Mouse (Mus musculus): ENCODE data around the gene Tm6sf1. TPM values are rescaled to one million over a fixed set of nuclear protein-coding genes. Genes with fewer than 3 reads are reported as not detected.

Gene Tm6sf1
- polyA plus RNA-seq, 1 experiment, result 39.2 TPM

DNA sequence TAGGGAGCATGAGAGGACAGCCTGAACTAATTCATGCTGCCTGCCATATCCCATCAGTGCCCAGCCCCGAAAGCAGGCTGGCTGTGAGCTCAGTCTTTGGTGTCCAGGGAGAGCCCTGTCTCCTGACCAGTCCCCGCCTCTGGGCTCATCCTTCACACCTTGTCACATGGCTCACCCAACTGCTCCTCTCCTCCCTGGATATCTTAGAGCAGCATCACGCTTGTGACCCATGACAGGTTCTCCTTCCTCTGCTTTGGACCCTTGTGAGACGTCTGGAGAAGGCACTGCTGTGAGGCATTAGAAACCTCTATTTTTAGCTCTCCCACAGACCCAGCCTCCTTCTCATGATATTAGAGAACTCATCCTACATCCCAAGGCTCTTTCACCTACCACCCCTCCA, 3.1 kb downstream of the Tm6sf1 start:
- TF ChIP-seq CTCF (IDR thresholded peaks at IDR 0.05; ENCODE audit: borderline replicate concordance, insufficient read depth, low read depth, low read length) (no peak), POLR2A (IDR thresholded peaks at IDR 0.05; ENCODE audit: borderline replicate concordance, insufficient read depth, low read length) (no peak)
- H3K27me3 ChIP-seq (ENCODE audit: control insufficient read depth, insufficient read depth, low read length), result peaks cover 2% of the 10 kb centered on the region; the same call in 1 of the 2 replicates
- no peak overlapping the region for H3K27ac ChIP-seq (ENCODE audit: insufficient read depth, low read length)
- no peak overlapping the region for H3K4me3 ChIP-seq (replicated peaks; ENCODE audit: insufficient read depth, low read depth, low read length)
- H3K4me1 ChIP-seq (ENCODE audit: control insufficient read depth, insufficient read depth, low read length), result no peaks in the 10 kb centered on the region; the same call in 1 of the 2 replicates
- WGBS, result 83% methylated on average over 4 of the region's 4 CpGs
- no peak for DNase-seq

DNA sequence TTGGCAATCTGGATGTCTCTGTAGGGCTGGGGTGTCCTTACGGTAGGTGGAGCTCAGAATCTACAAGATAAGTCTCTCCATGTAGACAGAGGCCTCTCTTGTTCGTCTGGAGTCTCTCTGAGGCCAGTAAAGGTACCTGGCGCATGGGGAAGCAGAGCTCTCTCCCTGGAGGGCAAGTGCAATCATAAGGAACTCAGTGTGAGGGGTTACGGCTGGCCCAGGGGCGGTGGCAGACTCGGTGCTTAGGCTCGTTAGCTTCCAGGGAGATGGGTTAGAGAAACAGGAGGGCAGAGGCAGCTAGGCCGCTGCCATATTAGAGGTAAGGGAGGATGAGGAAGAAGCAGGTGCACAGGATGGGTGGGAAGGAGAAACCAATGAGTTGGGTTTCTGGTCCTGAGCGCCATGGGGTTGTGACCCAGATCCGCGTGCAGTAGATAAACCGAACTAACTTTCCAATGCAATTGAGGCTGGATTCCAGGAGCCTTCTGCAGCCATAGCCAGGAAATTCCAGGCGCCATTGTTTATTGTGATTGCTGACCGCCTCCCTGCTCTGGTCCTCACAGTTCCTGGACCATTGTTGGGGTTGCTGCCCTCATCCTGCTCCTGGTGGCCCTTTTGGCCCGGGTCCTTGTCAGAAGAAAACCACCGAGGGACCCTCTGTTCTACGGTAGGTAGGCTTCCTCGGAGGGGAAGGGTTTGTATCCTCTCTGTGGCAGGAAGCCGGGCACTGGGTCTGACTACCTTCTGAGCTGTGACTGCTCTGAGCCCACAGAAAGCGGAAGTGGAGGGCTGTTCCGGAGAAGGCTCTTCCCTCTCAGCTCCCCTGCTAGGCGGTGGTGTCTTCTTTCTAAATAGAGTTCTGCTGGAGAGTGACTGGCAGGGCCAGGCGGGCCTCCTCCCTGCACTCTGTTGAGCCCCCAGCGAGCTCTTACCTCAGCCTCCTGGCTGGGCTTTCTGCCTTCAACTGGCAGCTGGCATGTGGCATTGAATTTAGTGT, 4.1 kb downstream of the Tm6sf1 start:
- Histone ChIP-seq H3K4me3 (replicated peaks; ENCODE audit: insufficient read depth, low read depth, low read length) (no peak overlapping the region), H3K27me3 (ENCODE audit: control insufficient read depth, insufficient read depth, low read length) (peaks cover 2% of the 10 kb centered on the region; the same call in 1 of the 2 replicates), H3K27ac (ENCODE audit: insufficient read depth, low read length) (no peak overlapping the region), H3K4me1 (ENCODE audit: control insufficient read depth, insufficient read depth, low read length) (no peaks in the 10 kb centered on the region; the same call in 1 of the 2 replicates)
- WGBS, result 82% methylated on average over 24 of the region's 24 CpGs
- no peak for DNase-seq
- TF ChIP-seq CTCF (IDR thresholded peaks at IDR 0.05; ENCODE audit: borderline replicate concordance, insufficient read depth, low read depth, low read length), result no peak
- no peak for TF ChIP-seq POLR2A (IDR thresholded peaks at IDR 0.05; ENCODE audit: borderline replicate concordance, insufficient read depth, low read length)

DNA sequence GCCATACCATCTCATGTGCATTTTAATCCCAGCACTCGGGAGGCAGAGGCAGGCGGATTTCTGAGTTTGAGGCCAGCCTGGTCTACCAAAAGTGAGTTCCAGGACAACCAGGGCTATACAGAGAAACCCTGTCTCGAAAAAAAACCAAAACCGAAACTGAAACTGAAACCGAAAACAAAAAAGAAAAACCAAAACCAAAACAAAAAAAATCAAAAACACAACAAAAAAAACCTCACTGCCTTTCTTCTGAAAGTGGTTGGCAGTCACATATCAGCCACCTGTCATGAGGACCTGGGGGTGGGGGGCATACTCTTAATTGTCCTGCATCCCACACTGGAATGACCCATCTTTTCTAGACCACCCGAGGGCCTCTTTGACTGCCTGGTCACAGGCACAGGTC, 5.8 kb downstream of the Tm6sf1 start:
- H3K4me1 ChIP-seq (ENCODE audit: control insufficient read depth, insufficient read depth, low read length), result peaks cover 10% of the 10 kb centered on the region
- H3K27ac ChIP-seq (ENCODE audit: insufficient read depth, low read length), result no peak overlapping the region
- H3K4me3 ChIP-seq (replicated peaks; ENCODE audit: insufficient read depth, low read depth, low read length), result no peak overlapping the region
- 92% methylated on average over 6 of the region's 6 CpGs for WGBS
- H3K27me3 ChIP-seq (ENCODE audit: control insufficient read depth, insufficient read depth, low read length), result peaks cover 1% of the 10 kb centered on the region; the same call in 1 of the 2 replicates
- no peak for DNase-seq
- TF ChIP-seq POLR2A (IDR thresholded peaks at IDR 0.05; ENCODE audit: borderline replicate concordance, insufficient read depth, low read length) (no peak), CTCF (IDR thresholded peaks at IDR 0.05; ENCODE audit: borderline replicate concordance, insufficient read depth, low read depth, low read length) (no peak)

- Histone ChIP-seq H3K4me1 (ENCODE audit: control insufficient read depth, insufficient read depth, low read length) (peaks cover 10% of the 10 kb centered on the region), H3K4me3 (replicated peaks; ENCODE audit: insufficient read depth, low read depth, low read length) (no peak overlapping the region), H3K27ac (ENCODE audit: insufficient read depth, low read length) (no peak overlapping the region), H3K27me3 (ENCODE audit: control insufficient read depth, insufficient read depth, low read length) (no peaks in the 10 kb centered on the region; the same call in 1 of the 2 replicates)
- no peak for DNase-seq
- WGBS, result 95% methylated on average over 6 of the region's 6 CpGs
- TF ChIP-seq CTCF (IDR thresholded peaks at IDR 0.05; ENCODE audit: borderline replicate concordance, insufficient read depth, low read depth, low read length) (no peak), POLR2A (IDR thresholded peaks at IDR 0.05; ENCODE audit: borderline replicate concordance, insufficient read depth, low read length) (no peak)
These were observed 7.1 kb downstream of the Tm6sf1 start for GRCm38 (mm10) chr7:81865937-81866336.

DNA sequence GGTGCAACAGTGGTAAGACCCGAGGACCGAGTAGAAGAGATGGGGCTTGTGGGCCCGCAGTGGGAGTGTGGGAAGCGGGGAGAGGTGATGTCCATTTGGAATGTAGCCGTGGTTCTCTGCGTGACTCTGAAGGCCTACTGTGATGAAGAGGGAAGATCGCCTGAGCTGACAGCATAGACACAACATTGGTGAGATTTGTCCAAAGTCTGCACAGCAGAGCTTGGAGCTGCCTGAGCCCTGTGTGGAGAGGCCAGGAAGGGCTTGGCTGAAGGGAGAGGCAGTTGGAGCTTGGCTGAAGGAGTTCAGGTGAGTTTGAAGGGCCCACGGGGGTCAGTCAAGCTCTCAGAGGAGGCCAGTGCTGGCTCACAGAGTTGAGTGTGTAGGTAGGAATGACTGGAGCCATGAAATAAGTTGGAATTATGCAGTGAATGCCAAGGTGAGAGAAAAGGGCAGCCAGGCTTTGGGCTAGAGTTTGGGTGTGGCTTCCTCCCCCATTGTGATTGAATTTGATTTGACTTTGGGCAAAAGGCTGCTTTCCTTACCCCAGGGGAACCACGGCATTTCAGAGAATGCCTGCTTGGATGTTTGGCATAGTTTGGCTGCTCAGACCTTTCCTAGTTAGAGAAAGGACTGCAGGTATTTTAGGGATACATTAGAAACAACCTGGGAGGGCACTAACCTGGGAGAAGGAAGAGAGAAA, 8.6 kb downstream of the Tm6sf1 start:
- H3K4me1 ChIP-seq (ENCODE audit: control insufficient read depth, insufficient read depth, low read length), result peaks cover 10% of the 10 kb centered on the region
- H3K4me3 ChIP-seq (replicated peaks; ENCODE audit: insufficient read depth, low read depth, low read length), result no peak overlapping the region
- no peaks in the 10 kb centered on the region; the same call in 1 of the 2 replicates for H3K27me3 ChIP-seq (ENCODE audit: control insufficient read depth, insufficient read depth, low read length)
- DNase-seq, result no peak
- H3K27ac ChIP-seq (ENCODE audit: insufficient read depth, low read length), result no peak overlapping the region
- WGBS, result 79% methylated on average over 9 of the region's 9 CpGs
- TF ChIP-seq POLR2A (IDR thresholded peaks at IDR 0.05; ENCODE audit: borderline replicate concordance, insufficient read depth, low read length), result no peak
- TF ChIP-seq CTCF (IDR thresholded peaks at IDR 0.05; ENCODE audit: borderline replicate concordance, insufficient read depth, low read depth, low read length), result no peak

DNA sequence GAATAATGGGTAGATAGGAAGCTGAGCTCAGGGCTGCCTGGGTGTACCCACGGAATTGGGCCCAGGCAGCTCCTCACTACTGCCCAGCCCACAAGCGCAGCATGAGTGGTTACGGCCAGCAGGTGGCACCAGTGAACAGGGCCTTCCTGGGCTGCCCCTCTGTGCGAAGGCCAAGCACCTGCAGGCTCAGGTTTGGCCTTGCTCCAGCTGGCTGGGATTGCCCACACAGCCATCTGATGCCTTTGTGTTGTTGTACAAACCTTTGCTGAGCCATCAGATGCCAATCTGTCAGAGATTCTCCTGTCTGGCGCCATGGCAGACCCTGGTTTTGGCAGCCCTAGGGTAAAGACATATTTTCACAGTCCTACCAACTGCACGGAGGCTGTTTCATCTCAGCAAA, 9.4 kb downstream of the Tm6sf1 start:
- DNase-seq, result peak; percentile 96 to 98
- Histone ChIP-seq H3K27me3 (ENCODE audit: control insufficient read depth, insufficient read depth, low read length) (no peaks in the 10 kb centered on the region; the same call in 1 of the 2 replicates), H3K27ac (ENCODE audit: insufficient read depth, low read length) (no peak overlapping the region), H3K4me3 (replicated peaks; ENCODE audit: insufficient read depth, low read depth, low read length) (no peak overlapping the region), H3K4me1 (ENCODE audit: control insufficient read depth, insufficient read depth, low read length) (peaks cover 10% of the 10 kb centered on the region)
- WGBS, result 2% methylated on average over 6 of the region's 6 CpGs
- peak; percentile 88 for TF ChIP-seq CTCF (IDR thresholded peaks at IDR 0.05; ENCODE audit: borderline replicate concordance, insufficient read depth, low read depth, low read length)
- no peak for TF ChIP-seq POLR2A (IDR thresholded peaks at IDR 0.05; ENCODE audit: borderline replicate concordance, insufficient read depth, low read length)

DNA sequence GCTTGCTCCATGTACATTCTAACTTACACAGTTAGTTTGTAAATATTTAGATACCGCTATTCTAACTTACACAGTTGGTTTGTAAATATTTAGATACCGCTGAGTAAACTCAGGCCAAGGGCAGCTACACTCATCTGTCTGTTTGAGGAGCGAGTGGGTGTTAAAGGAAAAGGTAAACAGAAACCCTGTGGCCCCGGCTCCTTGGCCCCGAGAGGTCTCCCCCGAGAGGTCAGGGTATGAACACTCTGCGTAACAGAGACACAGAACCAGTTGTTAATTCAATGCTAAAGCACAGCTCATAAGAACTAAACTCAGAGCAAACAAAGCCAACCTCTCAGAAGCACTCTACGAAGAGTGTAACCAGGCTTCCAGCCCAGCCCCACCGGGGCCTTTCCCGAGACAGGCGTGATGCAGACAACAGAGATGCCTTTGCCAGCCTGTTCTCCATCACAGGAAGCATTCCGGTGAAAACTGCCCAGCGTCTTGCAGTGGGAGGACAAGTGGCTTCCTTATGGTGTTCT, 13.8 kb downstream of the Tm6sf1 start:
- Histone ChIP-seq H3K27me3 (ENCODE audit: control insufficient read depth, insufficient read depth, low read length) (no peaks in the 10 kb centered on the region; the same call in 1 of the 2 replicates), H3K27ac (ENCODE audit: insufficient read depth, low read length) (no peak overlapping the region), H3K4me1 (ENCODE audit: control insufficient read depth, insufficient read depth, low read length) (peaks cover 10% of the 10 kb centered on the region), H3K4me3 (replicated peaks; ENCODE audit: insufficient read depth, low read depth, low read length) (no peak overlapping the region)
- DNase-seq, result no peak
- 87% methylated on average over 13 of the region's 13 CpGs for WGBS
- no peak for TF ChIP-seq POLR2A (IDR thresholded peaks at IDR 0.05; ENCODE audit: borderline replicate concordance, insufficient read depth, low read length)
